Mouse (Mus musculus) skeletal muscle tissue, adult 2 months (tissue): ENCODE results near the gene B3gnt7.

ENCODE experiments used
- DNase-seq: peaks from one replicate; pipeline ENCODE4 v3.0.0-alpha.2; 2012; ENCODE audit warnings: low read depth, low spot score

B3gnt7 gene

GRCm38 (mm10) chr1:86302532-86302931 is at the start of gene B3gnt7:
Gene B3gnt7, plus strand, starts transcription at chr1:86302832.
- no peak for DNase-seq

GRCm38 (mm10) chr1:86253410-86253809 is 49.2 kb upstream of the B3gnt7 start:
- DNase-seq = no peak

GRCm38 (mm10) chr1:86256311-86256710 is 46.3 kb upstream of the B3gnt7 start:
- DNase-seq = no peak

- DNase-seq = no peak
These were observed 45.4 kb upstream of the B3gnt7 start for GRCm38 (mm10) chr1:86257228-86257627.

GRCm38 (mm10) chr1:86258171-86258824 is 44.3 kb upstream of the B3gnt7 start:
- no peak for DNase-seq

GRCm38 (mm10) chr1:86263564-86264339 is 38.9 kb upstream of the B3gnt7 start:
- DNase-seq = peak; percentile 27

- no peak for DNase-seq
These were observed 37.6 kb upstream of the B3gnt7 start for GRCm38 (mm10) chr1:86265060-86265459.

GRCm38 (mm10) chr1:86268492-86269189 is 34.0 kb upstream of the B3gnt7 start:
- no peak for DNase-seq

GRCm38 (mm10) chr1:86269190-86269508 is 33.5 kb upstream of the B3gnt7 start:
- no peak for DNase-seq

GRCm38 (mm10) chr1:86271707-86272106 is 30.9 kb upstream of the B3gnt7 start:
- DNase-seq = no peak

GRCm38 (mm10) chr1:86277055-86277454 is 25.6 kb upstream of the B3gnt7 start:
- no peak for DNase-seq

- DNase-seq = no peak
These were observed 20.7 kb upstream of the B3gnt7 start for GRCm38 (mm10) chr1:86281781-86282536.

- no peak for DNase-seq
These were observed 18.5 kb upstream of the B3gnt7 start for GRCm38 (mm10) chr1:86284101-86284500.

GRCm38 (mm10) chr1:86285295-86285694 is 17.3 kb upstream of the B3gnt7 start:
- no peak for DNase-seq

- DNase-seq = no peak
These were observed 15.2 kb upstream of the B3gnt7 start for GRCm38 (mm10) chr1:86287473-86287872.

- no peak for DNase-seq
These were observed 12.2 kb upstream of the B3gnt7 start for GRCm38 (mm10) chr1:86290452-86290851.

- no peak for DNase-seq
These were observed 9.5 kb upstream of the B3gnt7 start for GRCm38 (mm10) chr1:86293091-86293490.

GRCm38 (mm10) chr1:86293868-86294267 is 8.8 kb upstream of the B3gnt7 start:
- no peak for DNase-seq

GRCm38 (mm10) chr1:86294472-86294871 is 8.2 kb upstream of the B3gnt7 start:
- no peak for DNase-seq

GRCm38 (mm10) chr1:86300093-86300492 is 2.5 kb upstream of the B3gnt7 start:
- no peak for DNase-seq

- no peak for DNase-seq
These were observed 1.9 kb upstream of the B3gnt7 start for GRCm38 (mm10) chr1:86300731-86301130.
